Mouse (Mus musculus) ES-Bruce4 (cell line): Measurements from ENCODE around the gene Polg2.

Experiments used
- CTCF ChIP-seq: IDR thresholded peaks from one replicate; pipeline ENCODE4 v1.8.1; 2011; ENCODE audit warnings: low read depth, low read length
- POLR2A ChIP-seq: IDR thresholded peaks from one replicate; pipeline ENCODE4 v1.8.1; 2011; ENCODE audit warnings: low read length; ENCODE audit not compliant: insufficient read depth

DNA sequence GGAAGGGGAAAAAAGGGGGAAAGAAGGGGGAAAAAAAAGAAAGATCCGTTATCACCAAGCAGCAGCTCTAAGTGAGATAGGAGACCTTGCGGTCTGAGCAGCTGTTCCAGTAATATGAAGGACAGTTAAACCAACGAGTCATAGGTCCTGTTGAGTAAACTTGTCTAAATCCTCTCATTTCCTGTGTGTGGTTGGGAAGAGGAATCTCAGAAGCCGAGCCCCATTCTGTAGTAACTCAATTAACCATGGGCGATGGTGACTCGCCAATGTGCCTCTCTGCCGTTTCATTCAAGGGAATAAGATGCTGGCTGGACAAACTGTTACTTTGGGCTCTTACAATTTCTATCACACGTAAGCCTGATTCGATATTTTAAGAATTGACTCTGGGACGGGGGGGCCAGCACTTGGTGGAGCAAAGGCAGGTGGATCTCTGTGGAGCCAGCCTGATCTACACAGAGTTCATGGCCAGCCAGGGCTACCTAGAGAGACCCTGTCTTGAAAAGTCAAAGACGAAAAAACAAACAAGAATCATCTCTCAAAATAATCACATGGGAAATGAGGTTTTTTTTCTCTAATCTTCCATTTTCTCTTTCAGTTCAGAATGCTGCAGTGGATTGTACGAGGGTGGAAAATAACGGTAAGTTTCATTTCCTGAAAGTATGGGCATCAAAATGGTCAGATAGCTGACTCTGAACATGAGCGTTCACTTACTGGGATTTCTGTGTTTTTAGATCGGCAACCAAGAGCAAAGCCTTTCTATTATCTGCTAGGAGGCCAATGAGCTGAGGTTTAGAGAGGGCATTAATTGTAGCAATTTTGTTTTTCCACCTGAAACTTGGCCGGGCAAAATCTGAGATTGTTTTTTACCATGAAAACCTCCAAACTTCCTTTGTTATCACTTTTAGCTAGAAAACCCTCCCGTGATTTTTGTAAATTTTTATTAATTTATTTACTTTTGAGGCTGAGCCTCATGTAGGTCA, 28.0 kb downstream of the Polg2 start, which contains the start of gene Milr1:
- TF ChIP-seq CTCF (no peak), POLR2A (no peak)
